Mouse (Mus musculus): ENCODE results near the gene Clasrp. TPM values are rescaled to one million over a fixed set of nuclear protein-coding genes. Genes with fewer than 3 reads are reported as not detected.

The Clasrp gene
- 42.9 and 53.0 TPM in 2 replicates for total RNA-seq (2023)

GRCm38 (mm10) chr7:19603849-19604605 lies at the start of gene Clasrp:
Gene Clasrp (minus strand): TSS chr7:19604486.

GRCm38 (mm10) chr7:19629361-19629734 lies 25.1 kb upstream of the Clasrp start, which contains the start of gene Relb:
Gene Relb (minus strand): TSS chr7:19629438.

GRCm38 (mm10) chr7:19577141-19577852 lies 27.0 kb downstream of the Clasrp start, which contains the start of the genes Zfp296 and Gemin7:
Gene Zfp296 (plus strand): TSS chr7:19577287.
Gene Gemin7 (minus strand): TSS chr7:19577595.

GRCm38 (mm10) chr7:19562643-19563410 lies 41.5 kb downstream of the Clasrp start, which contains the start of gene Ppp1r37:
Gene Ppp1r37 (minus strand): TSS chr7:19563076.

Other genes starting within 250 kb of the Clasrp start
- 5.3 TPM in 2 replicates for gene Cd3eap, start 245.0 kb downstream of the Clasrp start, total RNA-seq (2023)
- gene Ppp1r13l, start 244.7 kb downstream of the Clasrp start, total RNA-seq (2023), result 3.0 and 3.8 TPM in 2 replicates
- gene Ercc2, start 222.5 kb downstream of the Clasrp start, total RNA-seq (2023), result 15.4 and 19.1 TPM in 2 replicates
- 0.27 TPM in 1 of 2 replicates, not detected in the other for gene Klc3, start 200.4 kb downstream of the Clasrp start, total RNA-seq (2023)
- gene Ckm, start 199.7 kb downstream of the Clasrp start, total RNA-seq (2023), result 0.86 and 2.3 TPM in 2 replicates
- gene Mark4, start 145.7 kb downstream of the Clasrp start, total RNA-seq (2023), result 29.7 and 32.2 TPM in 2 replicates
- gene Exoc3l2, start 141.2 kb downstream of the Clasrp start, total RNA-seq (2023), result 0.59 and 0.60 TPM in 2 replicates
- gene Bloc1s3, start 96.1 kb downstream of the Clasrp start, total RNA-seq (2023), result 9.0 and 9.5 TPM in 2 replicates
- gene Trappc6a, start 96.1 kb downstream of the Clasrp start, total RNA-seq (2023), result 16.0 and 21.7 TPM in 2 replicates
- gene Nkpd1, start 86.6 kb downstream of the Clasrp start, total RNA-seq (2023), result not detected in 2 replicates
- 36.2 and 46.8 TPM in 2 replicates for gene Ppp1r37, start 41.4 kb downstream of the Clasrp start, total RNA-seq (2023)
- gene Zfp296, start 27.2 kb downstream of the Clasrp start, total RNA-seq (2023), result 2.4 and 2.6 TPM in 2 replicates
- 43.7 and 47.4 TPM in 2 replicates for gene Gemin7, start 26.9 kb downstream of the Clasrp start, total RNA-seq (2023)
- gene Relb, start 25.0 kb upstream of the Clasrp start, total RNA-seq (2023), result 36.5 and 42.9 TPM in 2 replicates
- gene Clptm1, start 60.5 kb upstream of the Clasrp start, total RNA-seq (2023), result 48.4 and 60.5 TPM in 2 replicates
- gene Apoc2, start 73.5 kb upstream of the Clasrp start, total RNA-seq (2023), result 25.3 and 48.0 TPM in 2 replicates
- not detected in 2 replicates for gene Gm44805, start 76.9 kb upstream of the Clasrp start, total RNA-seq (2023)
- not detected in 2 replicates for gene Apoc4, start 77.0 kb upstream of the Clasrp start, total RNA-seq (2023)
- gene Apoc1, start 88.2 kb upstream of the Clasrp start, total RNA-seq (2023), result 2.2 TPM in 1 of 2 replicates, not detected in the other
- gene Apoe, start 94.7 kb upstream of the Clasrp start, total RNA-seq (2023), result 21.5 and 32.6 TPM in 2 replicates
- gene Tomm40, start 111.0 kb upstream of the Clasrp start, total RNA-seq (2023), result 20.8 and 22.1 TPM in 2 replicates
- gene Nectin2, start 146.0 kb upstream of the Clasrp start, total RNA-seq (2023), result 0.38 TPM in 1 of 2 replicates, not detected in the other
- gene Bcam, start 166.5 kb upstream of the Clasrp start, total RNA-seq (2023), result not detected in 2 replicates
- gene Cblc, start 192.3 kb upstream of the Clasrp start, total RNA-seq (2023), result 0.39 TPM in 1 of 2 replicates, not detected in the other
- 39.2 and 44.6 TPM in 2 replicates for gene Bcl3, start 218.3 kb upstream of the Clasrp start, total RNA-seq (2023)
- gene Gm19345, start 247.5 kb upstream of the Clasrp start, total RNA-seq (2023), result 0.47 TPM in 1 of 2 replicates, not detected in the other

Data from neutrophil, adult 65 days (primary cell).